Mouse (Mus musculus): ENCODE results near the gene Fam171a2. TPM values are rescaled to one million over a fixed set of nuclear protein-coding genes. Genes with fewer than 3 reads are reported as not detected.
A peak's percentile ranks its signal among the peaks of the same experiment; 100 is the strongest.

Gene Fam171a2
- polyA plus RNA-seq, 1 experiment from 2014 or later, result 15.2 TPM

DNA sequence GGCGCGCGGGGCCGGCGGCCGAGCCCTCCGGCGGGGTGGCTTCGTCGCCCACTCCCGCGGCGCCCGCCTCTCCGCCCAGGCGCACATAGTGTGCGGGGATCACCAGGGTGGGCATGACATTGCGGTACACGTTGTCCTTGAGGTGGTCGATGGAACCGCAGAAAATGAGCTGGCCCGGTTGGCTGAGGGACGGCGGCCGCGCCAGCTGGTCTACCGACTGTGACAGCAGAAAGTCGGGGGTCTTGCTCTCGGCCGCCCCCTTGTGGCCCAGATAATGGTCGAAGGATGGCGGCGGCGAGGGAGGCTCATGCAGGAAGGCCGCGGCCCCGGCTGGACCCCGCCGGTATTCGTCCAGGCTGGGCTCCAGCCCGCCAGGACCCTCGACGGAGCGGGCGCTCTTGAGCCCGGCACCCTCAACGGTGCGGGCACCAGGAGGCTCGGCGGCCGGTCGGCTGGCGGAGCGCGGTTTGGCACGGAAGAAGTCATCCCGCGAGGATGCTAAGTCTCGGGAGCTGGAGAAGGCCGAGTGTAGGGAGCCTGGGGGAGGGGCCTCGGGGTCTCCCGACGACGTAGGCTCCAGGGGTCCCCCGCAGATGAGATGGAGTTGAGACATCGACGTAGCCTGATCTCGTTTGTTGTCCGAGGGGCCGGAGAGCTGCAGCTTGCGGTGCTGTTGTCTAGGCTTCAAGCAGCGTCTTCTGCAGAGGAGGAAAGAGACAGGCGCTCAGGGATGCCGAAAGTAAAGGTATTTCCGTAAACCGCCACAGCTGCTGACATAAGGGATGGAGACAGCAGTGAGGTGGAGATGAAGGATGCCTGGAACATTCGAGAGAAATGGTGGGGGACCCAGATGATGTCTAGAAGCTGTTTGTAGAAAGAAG lies 9.0 kb downstream of the Fam171a2 start:
- H3K27me3 ChIP-seq, result peaks cover 22% of the 10 kb centered on the region

DNA sequence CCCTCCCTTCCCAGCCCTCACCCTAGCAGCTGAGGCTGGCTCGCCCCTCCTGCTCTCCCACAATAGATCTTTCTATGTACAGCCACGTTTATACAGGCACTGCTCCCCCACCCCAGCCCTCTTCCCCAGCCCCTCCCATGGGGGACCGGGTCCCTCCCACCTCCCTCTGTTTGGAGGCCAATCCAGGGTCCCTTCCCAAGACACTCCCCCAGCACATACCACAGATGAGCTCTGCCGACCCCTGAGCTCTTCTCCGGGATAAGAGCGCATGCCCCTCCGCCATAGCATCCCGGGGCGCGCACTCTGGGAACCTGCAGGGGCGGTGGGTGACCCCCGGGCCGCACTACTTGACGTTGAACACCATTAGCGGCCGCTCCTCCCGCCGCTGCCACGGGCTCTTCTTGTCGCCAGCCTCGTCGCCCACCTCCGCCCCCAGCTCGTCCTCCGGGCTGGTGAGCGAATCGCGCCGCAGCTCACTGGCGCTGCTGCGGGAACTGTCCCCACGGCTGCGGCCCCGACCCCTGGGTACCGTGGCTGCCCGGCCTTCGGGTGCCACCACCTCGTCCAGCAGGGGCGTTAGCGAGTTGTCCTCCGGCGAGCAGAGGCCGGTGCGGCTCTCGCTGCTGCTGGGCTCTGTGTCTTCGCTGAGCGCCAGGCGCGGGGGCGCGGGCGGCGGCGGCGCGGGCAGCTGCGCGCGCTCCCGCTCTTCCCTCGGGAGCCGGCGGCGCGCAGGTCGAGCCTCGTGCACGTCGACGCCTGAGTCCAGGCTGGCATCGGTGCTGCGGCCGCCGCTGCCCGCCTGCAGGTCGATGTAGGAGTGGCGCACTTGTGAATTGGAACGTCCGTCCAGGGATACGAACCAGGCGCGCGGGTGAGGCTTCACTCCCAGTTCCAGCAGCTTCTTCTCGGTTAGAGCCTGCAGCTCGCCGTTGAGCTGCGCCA lies 10.1 kb downstream of the Fam171a2 start:
- H3K27ac ChIP-seq, result peak overlapping the region; percentile 63
- peak overlapping the region; percentile 37 for H3K4me3 ChIP-seq (replicated peaks)
- H3K4me2 ChIP-seq, result peak overlapping the region; percentile 63
- WGBS, result 4% methylated on average over 86 of the region's 87 CpGs
- H3K9ac ChIP-seq, result peak overlapping the region; percentile 65
- peaks cover 22% of the 10 kb centered on the region for H3K27me3 ChIP-seq
- no peaks in the 10 kb centered on the region for H3K9me3 ChIP-seq
- H3K4me1 ChIP-seq, result peaks cover 25% of the 10 kb centered on the region
- H3K36me3 ChIP-seq (replicated peaks), result peaks cover 83% of the 10 kb centered on the region
- ATAC-seq (ENCODE audit: low FRiP score), result peak; percentile 56

More for the DNA sequence above, 9.0 kb downstream of the Fam171a2 start:
- Histone ChIP-seq H3K4me3 (replicated peaks) (peak overlapping the region; percentile 37), H3K4me1 (peaks cover 26% of the 10 kb centered on the region), H3K27ac (peak overlapping the region; percentile 63; the same call in 1 of the 2 replicates), H3K9me3 (no peaks in the 10 kb centered on the region), H3K36me3 (replicated peaks) (peaks cover 86% of the 10 kb centered on the region), H3K9ac (peak overlapping the region; percentile 65), H3K4me2 (peak overlapping the region; percentile 63)
- 7% methylated on average over 77 of the region's 77 CpGs for WGBS
- peak; percentile 44 for ATAC-seq (ENCODE audit: low FRiP score)

DNA sequence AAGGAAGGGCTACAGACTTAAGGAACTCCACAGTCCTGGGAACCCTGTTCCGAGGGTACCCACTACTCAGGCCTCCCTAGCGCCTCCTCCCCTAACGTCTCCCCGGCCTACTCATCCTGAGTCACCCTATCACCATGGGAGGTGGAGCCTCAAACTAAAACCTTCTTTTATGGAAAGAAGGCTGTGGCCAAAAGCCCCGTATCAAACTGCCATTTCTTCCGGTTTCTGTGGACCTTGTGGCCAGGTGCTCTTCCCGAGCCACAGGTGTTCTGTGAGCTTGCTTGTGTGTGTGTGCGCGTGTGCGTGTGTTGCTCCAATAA lies 11.1 kb downstream of the Fam171a2 start:
- WGBS, result 80% methylated on average over 10 of the region's 10 CpGs
- 0 out of 2 replicates have a peak overlapping the region, but pooled peaks have one; percentile 65 for H3K9ac ChIP-seq
- no peak for ATAC-seq (ENCODE audit: low FRiP score)
- H3K4me2 ChIP-seq, result no peak overlapping the region
- no peaks in the 10 kb centered on the region for H3K9me3 ChIP-seq
- no peak overlapping the region for H3K27ac ChIP-seq
- no peak overlapping the region for H3K4me3 ChIP-seq (replicated peaks)
- H3K27me3 ChIP-seq, result peaks cover 22% of the 10 kb centered on the region
- H3K36me3 ChIP-seq (replicated peaks), result peaks cover 73% of the 10 kb centered on the region
- peaks cover 29% of the 10 kb centered on the region for H3K4me1 ChIP-seq

DNA sequence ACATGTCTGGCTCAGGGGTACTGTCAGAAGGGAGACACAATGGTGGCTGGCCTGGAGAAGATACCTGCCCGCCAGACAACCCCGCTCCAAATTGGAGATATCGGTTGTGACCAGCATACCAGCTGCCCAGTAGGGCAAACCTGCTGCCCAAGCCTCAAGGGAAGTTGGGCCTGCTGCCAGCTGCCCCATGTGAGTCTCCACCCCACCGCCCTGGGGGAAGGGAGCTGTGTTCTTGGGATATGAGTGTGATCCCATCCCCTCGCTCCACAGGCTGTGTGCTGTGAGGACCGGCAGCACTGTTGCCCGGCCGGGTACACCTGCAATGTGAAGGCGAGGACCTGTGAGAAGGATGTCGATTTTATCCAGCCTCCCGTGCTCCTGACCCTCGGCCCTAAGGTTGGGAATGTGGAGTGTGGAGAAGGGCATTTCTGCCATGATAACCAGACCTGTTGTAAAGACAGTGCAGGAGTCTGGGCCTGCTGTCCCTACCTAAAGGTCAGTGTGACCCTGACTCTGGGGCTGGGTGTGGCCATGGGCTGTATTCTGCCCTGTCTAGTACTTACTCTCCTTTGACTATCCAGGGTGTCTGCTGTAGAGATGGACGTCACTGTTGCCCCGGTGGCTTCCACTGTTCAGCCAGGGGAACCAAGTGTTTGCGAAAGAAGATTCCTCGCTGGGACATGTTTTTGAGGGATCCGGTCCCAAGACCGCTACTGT lies 11.6 kb downstream of the Fam171a2 start:
- H3K4me1 ChIP-seq, result peaks cover 29% of the 10 kb centered on the region
- H3K27ac ChIP-seq, result no peak overlapping the region
- 94% methylated on average over 18 of the region's 18 CpGs for WGBS
- no peaks in the 10 kb centered on the region for H3K9me3 ChIP-seq
- H3K9ac ChIP-seq, result no peak overlapping the region
- H3K36me3 ChIP-seq (replicated peaks), result peaks cover 68% of the 10 kb centered on the region
- peaks cover 22% of the 10 kb centered on the region for H3K27me3 ChIP-seq
- ATAC-seq (ENCODE audit: low FRiP score), result no peak
- no peak overlapping the region for H3K4me3 ChIP-seq (replicated peaks)
- no peak overlapping the region for H3K4me2 ChIP-seq

DNA sequence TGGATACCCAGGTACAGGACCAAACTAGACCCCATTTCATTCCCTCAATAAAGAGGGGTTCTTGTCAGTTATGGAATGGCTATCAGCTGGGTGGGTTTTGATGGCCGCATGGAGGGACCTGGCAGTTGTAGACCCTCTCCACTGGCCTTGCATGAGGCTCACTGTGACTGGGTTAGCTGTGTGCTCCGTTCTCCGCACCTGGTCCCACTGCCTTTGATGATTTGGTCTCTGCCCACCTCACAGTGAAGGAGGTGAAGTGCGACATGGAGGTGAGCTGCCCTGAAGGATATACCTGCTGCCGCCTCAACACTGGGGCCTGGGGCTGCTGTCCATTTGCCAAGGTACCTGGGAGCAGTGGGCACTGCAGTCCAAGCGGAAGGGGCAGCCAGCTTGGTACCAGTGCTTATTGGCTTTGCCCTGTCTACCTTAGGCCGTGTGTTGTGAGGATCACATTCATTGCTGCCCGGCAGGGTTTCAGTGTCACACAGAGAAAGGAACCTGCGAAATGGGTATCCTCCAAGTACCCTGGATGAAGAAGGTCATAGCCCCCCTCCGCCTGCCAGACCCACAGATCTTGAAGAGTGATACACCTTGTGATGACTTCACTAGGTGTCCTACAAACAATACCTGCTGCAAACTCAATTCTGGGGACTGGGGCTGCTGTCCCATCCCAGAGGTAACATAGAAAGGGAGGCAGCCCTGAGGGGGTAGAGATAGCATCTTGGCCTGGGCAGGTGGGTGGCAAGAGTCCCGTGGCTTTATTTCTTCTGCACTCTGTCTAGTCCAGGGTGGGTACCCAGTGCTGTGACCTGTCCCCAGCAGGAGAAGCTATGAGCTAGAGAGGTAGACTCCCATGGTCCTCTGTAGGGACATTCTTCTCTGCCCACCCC lies 12.4 kb downstream of the Fam171a2 start:
- WGBS, result 90% methylated on average over 11 of the region's 11 CpGs
- Histone ChIP-seq H3K36me3 (replicated peaks) (peaks cover 59% of the 10 kb centered on the region), H3K9ac (no peak overlapping the region), H3K4me3 (replicated peaks) (no peak overlapping the region), H3K4me1 (peaks cover 36% of the 10 kb centered on the region), H3K27me3 (peaks cover 20% of the 10 kb centered on the region), H3K27ac (no peak overlapping the region), H3K4me2 (no peak overlapping the region), H3K9me3 (no peaks in the 10 kb centered on the region)
- ATAC-seq (ENCODE audit: low FRiP score), result no peak

DNA sequence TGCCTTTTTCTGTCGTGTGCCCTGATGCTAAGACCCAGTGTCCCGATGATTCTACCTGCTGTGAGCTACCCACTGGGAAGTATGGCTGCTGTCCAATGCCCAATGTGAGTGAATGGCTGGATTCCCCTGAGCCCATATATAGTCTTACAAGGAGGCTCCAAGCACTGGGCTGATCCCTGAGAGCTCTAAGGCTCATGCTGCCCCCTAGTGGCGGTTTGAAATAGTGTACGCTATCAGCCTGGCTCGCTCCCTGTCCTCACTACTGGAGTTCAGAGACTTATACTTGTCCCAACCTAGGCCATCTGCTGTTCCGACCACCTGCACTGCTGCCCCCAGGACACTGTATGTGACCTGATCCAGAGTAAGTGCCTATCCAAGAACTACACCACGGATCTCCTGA lies 13.1 kb downstream of the Fam171a2 start:
- H3K4me3 ChIP-seq (replicated peaks), result no peak overlapping the region
- ATAC-seq (ENCODE audit: low FRiP score), result peak; percentile 40
- H3K4me2 ChIP-seq, result no peak overlapping the region
- 13% methylated on average over 7 of the region's 7 CpGs for WGBS
- no peak overlapping the region for H3K27ac ChIP-seq
- peaks cover 40% of the 10 kb centered on the region for H3K4me1 ChIP-seq
- H3K27me3 ChIP-seq, result peaks cover 16% of the 10 kb centered on the region
- no peaks in the 10 kb centered on the region for H3K9me3 ChIP-seq
- H3K36me3 ChIP-seq (replicated peaks), result peaks cover 53% of the 10 kb centered on the region
- no peak overlapping the region for H3K9ac ChIP-seq

DNA sequence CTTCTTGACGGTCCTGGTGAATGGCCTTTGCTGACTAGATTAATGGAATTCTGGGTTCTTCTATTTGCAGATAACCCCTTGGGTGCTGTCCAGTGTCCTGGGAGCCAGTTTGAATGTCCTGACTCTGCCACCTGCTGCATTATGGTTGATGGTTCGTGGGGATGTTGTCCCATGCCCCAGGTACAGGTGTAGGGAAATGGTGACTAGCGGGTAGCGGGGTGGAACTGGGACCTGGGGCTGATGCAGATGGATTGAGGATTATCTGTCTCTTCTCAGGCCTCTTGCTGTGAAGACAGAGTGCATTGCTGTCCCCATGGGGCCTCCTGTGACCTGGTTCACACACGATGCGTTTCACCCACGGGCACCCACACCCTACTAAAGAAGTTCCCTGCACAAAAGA lies 13.6 kb downstream of the Fam171a2 start:
- H3K4me1 ChIP-seq, result peaks cover 36% of the 10 kb centered on the region
- peaks cover 47% of the 10 kb centered on the region for H3K36me3 ChIP-seq (replicated peaks)
- no peaks in the 10 kb centered on the region for H3K9me3 ChIP-seq

DNA sequence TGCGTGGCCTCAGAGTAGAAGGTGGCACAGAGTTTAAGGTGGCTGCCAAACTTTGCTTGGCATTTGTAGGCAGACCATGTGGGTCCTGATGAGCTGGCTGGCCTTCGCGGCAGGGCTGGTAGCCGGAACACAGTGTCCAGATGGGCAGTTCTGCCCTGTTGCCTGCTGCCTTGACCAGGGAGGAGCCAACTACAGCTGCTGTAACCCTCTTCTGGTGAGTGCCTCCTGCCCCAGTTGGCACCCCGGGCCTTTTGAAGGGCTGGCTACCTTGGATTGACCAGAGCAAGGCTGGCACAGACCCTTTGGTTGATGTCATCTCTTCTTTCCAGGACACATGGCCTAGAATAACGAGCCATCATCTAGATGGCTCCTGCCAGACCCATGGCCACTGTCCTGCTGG lies 14.6 kb downstream of the Fam171a2 start:
- peaks cover 11% of the 10 kb centered on the region for H3K27me3 ChIP-seq
- no peak for ATAC-seq (ENCODE audit: low FRiP score)
- H3K9me3 ChIP-seq, result no peaks in the 10 kb centered on the region
- H3K36me3 ChIP-seq (replicated peaks), result peaks cover 39% of the 10 kb centered on the region
- H3K27ac ChIP-seq, result no peak overlapping the region
- H3K4me1 ChIP-seq, result peaks cover 26% of the 10 kb centered on the region
- no peak overlapping the region for H3K4me3 ChIP-seq (replicated peaks)
- no peak overlapping the region for H3K9ac ChIP-seq
- 88% methylated on average over 6 of the region's 6 CpGs for WGBS
- no peak overlapping the region for H3K4me2 ChIP-seq

More for the DNA sequence above, 13.6 kb downstream of the Fam171a2 start:
- Histone ChIP-seq H3K4me3 (replicated peaks) (no peak overlapping the region), H3K4me2 (no peak overlapping the region), H3K9ac (no peak overlapping the region), H3K27me3 (peaks cover 16% of the 10 kb centered on the region), H3K27ac (no peak overlapping the region)
- no peak for ATAC-seq (ENCODE audit: low FRiP score)
- WGBS, result 91% methylated on average over 7 of the region's 7 CpGs

DNA sequence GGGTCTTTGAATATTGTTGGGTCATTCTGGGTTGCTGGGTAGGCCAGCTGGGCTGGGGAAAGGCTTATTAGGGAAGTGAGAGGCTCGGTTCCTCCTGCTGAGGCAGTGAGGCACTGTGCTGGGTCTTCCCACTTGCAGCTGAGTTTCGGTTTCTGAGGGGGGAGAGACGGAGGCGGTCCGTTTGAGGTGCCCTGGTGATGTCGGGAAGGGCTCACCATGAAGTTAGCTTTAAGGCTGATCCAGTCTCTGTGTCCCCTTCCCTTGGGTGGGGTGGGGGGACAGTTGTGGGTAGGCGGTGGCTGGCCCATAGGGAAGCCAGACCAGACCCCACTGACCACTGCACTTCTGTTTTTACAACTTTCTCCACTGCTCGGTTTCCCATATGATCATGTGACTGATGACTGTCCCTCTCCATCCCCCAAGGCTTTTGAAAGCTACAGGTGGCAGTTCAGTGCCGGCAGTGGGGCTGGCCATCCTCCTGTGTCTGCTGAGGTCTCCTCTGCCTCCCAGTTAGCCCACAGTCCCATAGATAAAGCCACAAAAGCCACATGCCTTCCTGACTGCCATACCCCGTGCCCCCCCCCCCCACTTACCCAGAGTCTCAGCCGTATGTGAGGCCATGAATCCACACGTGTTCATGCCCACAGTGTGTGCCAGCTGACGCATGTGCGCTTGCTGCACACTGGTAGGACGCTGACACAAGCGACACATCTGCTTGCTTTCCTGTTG lies 15.2 kb downstream of the Fam171a2 start:
- no peak overlapping the region for H3K27ac ChIP-seq
- no peak overlapping the region for H3K4me2 ChIP-seq
- 71% methylated on average over 16 of the region's 16 CpGs for WGBS
- H3K9ac ChIP-seq, result no peak overlapping the region
- no peak for ATAC-seq (ENCODE audit: low FRiP score)
- H3K27me3 ChIP-seq, result peaks cover 9% of the 10 kb centered on the region
- peaks cover 34% of the 10 kb centered on the region for H3K36me3 ChIP-seq (replicated peaks)
- H3K4me3 ChIP-seq (replicated peaks), result no peak overlapping the region
- peaks cover 20% of the 10 kb centered on the region for H3K4me1 ChIP-seq
- H3K9me3 ChIP-seq, result no peaks in the 10 kb centered on the region

DNA sequence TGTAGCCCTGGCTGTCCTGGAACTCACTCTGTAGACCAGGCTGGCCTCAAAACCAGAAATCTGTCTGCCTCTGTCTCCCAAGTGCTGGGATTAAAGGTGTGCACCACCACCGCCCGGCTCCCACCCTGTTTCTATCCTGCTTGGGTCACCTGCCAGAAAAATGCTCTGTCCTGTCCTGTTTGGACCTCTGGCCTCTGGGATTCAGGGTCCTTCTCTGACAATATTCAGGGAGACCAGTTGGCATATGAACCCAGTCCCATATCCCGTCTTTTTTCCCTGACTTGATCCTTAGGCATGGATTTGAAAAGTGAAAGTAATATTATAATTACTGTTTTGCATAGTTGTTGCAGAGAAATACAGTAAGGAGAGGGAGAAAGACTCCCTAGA lies 15.8 kb downstream of the Fam171a2 start:
- no peak overlapping the region for H3K9ac ChIP-seq
- H3K9me3 ChIP-seq, result no peaks in the 10 kb centered on the region
- H3K4me3 ChIP-seq (replicated peaks), result no peak overlapping the region
- H3K27me3 ChIP-seq, result peaks cover 9% of the 10 kb centered on the region
- WGBS, result 83% methylated on average over 3 of the region's 3 CpGs
- no peak for ATAC-seq (ENCODE audit: low FRiP score)
- H3K4me1 ChIP-seq, result peaks cover 15% of the 10 kb centered on the region
- H3K27ac ChIP-seq, result no peak overlapping the region
- H3K4me2 ChIP-seq, result no peak overlapping the region
- H3K36me3 ChIP-seq (replicated peaks), result peaks cover 28% of the 10 kb centered on the region
